Mouse (Mus musculus) midbrain, postnatal 0 days (tissue): ENCODE measurements around the gene Xirp1. TPM values are rescaled to one million over a fixed set of nuclear protein-coding genes. Genes with fewer than 3 reads are reported as not detected.

ENCODE experiments used
- ATAC-seq: fragments of 200-750 bp; cut with Nextera tagmentation; 2 replicates; pipeline ENCODE4 v1.8.0; 2017; ENCODE audit warnings: moderate number of reproducible peaks, mild to moderate bottlenecking, moderate TSS enrichment, moderate library complexity; ENCODE audit not compliant: low FRiP score
- DNase-seq: peaks from one replicate; pipeline ENCODE4 v3.0.0-alpha.2; 2015; ENCODE audit warnings: low spot score
- H3K27ac ChIP-seq: fragments of 300-500 bp; sonication (generic); 2 replicates; pipeline ENCODE4 v1.5.1; 2014; ENCODE audit warnings: low read depth, mild to moderate bottlenecking, low read length, mixed read lengths
- H3K27me3 ChIP-seq: fragments of 300-500 bp; sonication (generic); 2 replicates; pipeline ENCODE4 v1.6.1; 2014; ENCODE audit warnings: low read length, control low read depth, mixed read lengths; ENCODE audit not compliant: insufficient read depth
- H3K36me3 ChIP-seq: fragments of 300-500 bp; sonication (generic); 2 replicates; pipeline ENCODE4 v1.6.1; 2014; ENCODE audit warnings: low read length, control low read depth, mixed read lengths; ENCODE audit not compliant: insufficient read depth
- H3K4me1 ChIP-seq: fragments of 300-500 bp; sonication (generic); 2 replicates; pipeline ENCODE4 v1.6.1; 2014; ENCODE audit warnings: mild to moderate bottlenecking, control low read depth, antibody characterized with exemption, low read length, mixed read lengths; ENCODE audit not compliant: insufficient read depth
- H3K4me2 ChIP-seq: fragments of 300-500 bp; sonication (generic); 2 replicates; pipeline ENCODE4 v1.6.1; 2014; ENCODE audit warnings: low read depth, mild to moderate bottlenecking, low read length, mixed read lengths; ENCODE audit not compliant: poor library complexity, severe bottlenecking
- H3K4me3 ChIP-seq: fragments of 300-500 bp; sonication (generic); 2 replicates; pipeline ENCODE4 v1.5.1; 2014; ENCODE audit warnings: low read depth, mild to moderate bottlenecking, low read length, moderate library complexity
- H3K9ac ChIP-seq: fragments of 300-500 bp; sonication (generic); replicated peaks from 2 replicates; pipeline ENCODE4 v1.6.1; 2014; ENCODE audit warnings: mild to moderate bottlenecking, low read length, moderate library complexity, mixed read lengths; ENCODE audit not compliant: poor library complexity, severe bottlenecking
- H3K9me3 ChIP-seq: fragments of 300-500 bp; sonication (generic); 2 replicates; pipeline ENCODE4 v1.6.1; 2016; ENCODE audit warnings: low read length, control low read depth
- CTCF ChIP-seq: IDR thresholded peaks from 2 replicates; pipeline ENCODE4 v1.5.1; 2016; ENCODE audit warnings: antibody characterized with exemption, mild to moderate bottlenecking
- WGBS: fragments of 180-500 bp; shearing (Covaris S2); extraction: QIAGEN DNeasy Blood & Tissue Kit; methylation state at CpG from one replicate; pipeline ENCODE4 v1.1.7; 2014; 5-methylcytosine and 5-hydroxymethylcytosine counted together
- polyA plus RNA-seq: library from polyadenylated mRNA; unstranded; fragments of >200 nt; fragmentation: Nextera tagmentation; extraction: Ambion mirVana; gene quantifications from 2 replicates; pipeline ENCODE4 v1.2.1, GENCODE M21; 2015
- total RNA-seq: library from RNA; depleted of rRNA; stranded (reverse); fragments of >200 nt; gene quantifications from 2 replicates; pipeline ENCODE4 v1.2.3, GENCODE M21; 2014; rRNA removed

Gene Xirp1
- total and polyA plus RNA-seq, 2 experiments from 2014 or later = 0.05 TPM; not detected in 1

DNA sequence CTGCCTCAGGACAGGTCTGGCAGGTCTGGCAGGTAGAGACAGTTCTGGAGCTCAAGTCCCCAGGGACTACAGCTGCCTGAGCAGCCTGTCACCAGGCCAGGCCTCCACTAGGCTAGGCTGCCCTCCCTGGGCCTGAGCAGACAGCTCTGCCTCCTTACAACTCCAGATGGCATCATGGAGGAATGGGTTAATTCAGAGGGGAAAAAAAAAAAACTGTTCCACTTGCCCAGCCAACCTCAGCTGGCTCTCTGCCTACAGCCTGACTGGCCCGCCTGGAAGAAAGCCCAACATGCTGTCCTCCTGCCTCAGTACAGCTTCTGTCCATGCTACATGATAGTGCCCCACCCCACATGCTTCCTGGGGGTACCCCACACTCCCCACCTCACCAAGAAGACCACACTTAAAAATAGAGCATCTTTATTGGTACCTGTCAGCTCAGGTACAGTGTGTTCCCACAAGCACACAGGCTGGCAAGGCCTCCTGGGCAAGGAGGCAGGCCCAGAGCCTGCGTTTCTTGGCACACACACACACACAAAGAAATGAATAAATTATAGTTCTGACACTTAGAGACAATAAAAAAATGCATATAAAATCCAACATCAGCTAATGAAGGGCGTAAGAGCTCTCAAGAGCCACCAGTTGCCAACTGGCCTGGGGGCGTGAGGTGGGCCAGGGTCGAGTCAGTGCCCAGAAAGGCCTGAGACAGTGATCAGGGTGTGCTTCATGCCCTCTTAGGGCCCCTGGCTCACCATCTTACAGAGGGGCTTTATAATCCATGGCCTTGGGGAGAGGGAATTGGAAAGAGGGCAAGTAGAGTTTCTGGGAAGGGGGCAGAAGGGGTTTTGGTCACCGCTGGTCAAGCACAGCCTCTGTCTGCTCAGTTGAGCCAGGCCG lies 52.4 kb downstream of the Xirp1 start:
- Histone ChIP-seq H3K27ac (no peak overlapping the region), H3K4me3 (no peak overlapping the region), H3K4me2 (no peak overlapping the region), H3K36me3 (peaks cover 3% of the 10 kb centered on the region; the same call in 1 of the 2 replicates), H3K4me1 (no peaks in the 10 kb centered on the region), H3K27me3 (no peaks in the 10 kb centered on the region), H3K9ac (0 out of 2 replicates have a peak overlapping the region, but pooled peaks have one; percentile 1), H3K9me3 (no peaks in the 10 kb centered on the region)
- ATAC-seq = peak; percentile 52; the same call in 1 of the 2 replicates
- 70% methylated on average over 7 of the region's 7 CpGs for WGBS
- no peak for TF ChIP-seq CTCF
- DNase-seq = peak; percentile 86

DNA sequence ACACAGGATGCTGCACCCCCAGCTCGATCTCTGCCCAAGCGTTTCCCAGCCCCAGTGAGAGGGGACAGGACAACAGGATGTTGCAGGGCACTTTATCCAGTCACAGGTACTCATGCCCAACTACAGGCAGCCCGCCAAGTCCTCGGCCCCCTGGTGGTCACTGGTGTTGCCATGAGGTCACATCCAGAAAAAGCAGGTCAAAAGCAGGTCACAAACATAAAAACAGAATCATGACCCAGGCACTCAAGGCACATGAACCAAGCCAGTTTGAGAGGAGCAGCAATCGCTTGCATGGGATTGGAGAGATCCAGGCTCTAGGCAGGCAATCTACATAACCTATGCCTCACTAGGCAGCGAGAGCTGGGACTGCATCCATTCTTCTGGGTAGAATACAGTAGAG lies 53.2 kb downstream of the Xirp1 start:
- 41% methylated on average over 6 of the region's 6 CpGs for whole genome bisulfite sequencing
- Histone ChIP-seq H3K4me3 (no peak overlapping the region), H3K4me1 (no peaks in the 10 kb centered on the region), H3K27ac (no peak overlapping the region), H3K9me3 (no peaks in the 10 kb centered on the region), H3K4me2 (no peak overlapping the region), H3K9ac (no peak overlapping the region), H3K27me3 (no peaks in the 10 kb centered on the region), H3K36me3 (peaks cover 3% of the 10 kb centered on the region; the same call in 1 of the 2 replicates)
- TF ChIP-seq CTCF = peak; percentile 60
- DNase-seq (no peak), ATAC-seq (no peak)

DNA sequence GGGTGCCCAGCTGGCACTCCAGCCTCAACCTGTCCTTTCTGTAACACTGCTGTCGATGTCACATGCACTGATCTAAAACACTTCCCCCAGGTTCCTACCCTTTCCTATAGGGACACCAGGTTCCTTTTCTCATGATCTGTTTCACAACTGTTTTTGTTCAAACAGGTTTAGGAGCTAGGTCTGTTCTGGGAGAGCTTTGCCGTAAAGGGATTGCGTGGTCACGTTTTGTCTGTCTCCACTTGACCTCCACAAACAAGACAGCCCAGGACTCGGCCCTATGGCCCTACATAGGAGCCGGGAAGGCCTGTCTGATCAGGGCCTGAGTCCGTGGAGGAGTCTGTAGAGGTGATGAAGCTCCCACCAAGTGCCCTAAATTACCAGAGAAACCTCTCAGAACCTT lies 53.6 kb downstream of the Xirp1 start:
- Histone ChIP-seq H3K27ac (no peak overlapping the region), H3K9ac (no peak overlapping the region), H3K4me3 (no peak overlapping the region), H3K36me3 (peaks cover 3% of the 10 kb centered on the region; the same call in 1 of the 2 replicates), H3K4me2 (no peak overlapping the region), H3K27me3 (no peaks in the 10 kb centered on the region), H3K9me3 (no peaks in the 10 kb centered on the region), H3K4me1 (no peaks in the 10 kb centered on the region)
- TF ChIP-seq CTCF = no peak
- 86% methylated on average over 7 of the region's 7 CpGs for WGBS
- no peak for ATAC-seq
- no peak for DNase-seq

DNA sequence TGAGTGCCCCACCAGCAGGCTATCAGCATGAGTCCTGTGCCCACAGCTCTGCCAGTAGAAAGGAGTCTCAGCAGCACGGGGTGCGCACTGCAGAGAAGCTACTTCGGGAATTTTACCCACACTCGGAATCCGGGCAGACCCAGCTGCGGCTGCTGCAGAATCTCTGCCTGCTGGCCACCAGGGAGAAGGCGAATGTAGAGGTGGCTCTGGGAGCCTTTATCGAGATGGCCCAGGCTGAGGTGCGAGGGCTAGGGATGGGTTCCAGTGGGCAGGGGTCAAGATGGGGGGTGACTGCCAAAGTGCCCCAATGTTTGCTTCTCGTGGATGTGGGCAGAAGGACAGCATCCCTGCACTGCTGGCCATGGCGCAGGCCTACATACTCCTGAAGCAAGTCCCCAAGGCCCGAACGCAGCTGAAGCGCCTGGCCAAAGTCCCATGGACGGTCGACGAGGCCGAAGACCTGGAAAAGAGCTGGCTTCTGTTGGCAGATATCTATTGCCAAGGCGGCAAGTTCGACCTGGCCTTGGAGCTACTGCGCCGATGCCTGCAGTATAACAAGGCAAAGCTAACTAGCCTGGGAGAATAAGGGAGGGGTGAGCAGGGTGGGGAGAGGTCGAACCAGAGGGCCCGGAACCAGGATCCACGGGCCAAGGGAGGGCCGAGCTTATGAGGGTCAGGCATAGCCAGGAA lies 57.0 kb downstream of the Xirp1 start:
- no peak for DNase-seq
- Histone ChIP-seq H3K9ac (no peak overlapping the region), H3K4me2 (no peak overlapping the region), H3K9me3 (no peaks in the 10 kb centered on the region), H3K27me3 (no peaks in the 10 kb centered on the region), H3K4me1 (no peaks in the 10 kb centered on the region), H3K4me3 (no peak overlapping the region), H3K36me3 (no peaks in the 10 kb centered on the region), H3K27ac (no peak overlapping the region)
- no peak for ATAC-seq
- TF ChIP-seq CTCF = no peak
- WGBS = 87% methylated on average over 26 of the region's 26 CpGs

DNA sequence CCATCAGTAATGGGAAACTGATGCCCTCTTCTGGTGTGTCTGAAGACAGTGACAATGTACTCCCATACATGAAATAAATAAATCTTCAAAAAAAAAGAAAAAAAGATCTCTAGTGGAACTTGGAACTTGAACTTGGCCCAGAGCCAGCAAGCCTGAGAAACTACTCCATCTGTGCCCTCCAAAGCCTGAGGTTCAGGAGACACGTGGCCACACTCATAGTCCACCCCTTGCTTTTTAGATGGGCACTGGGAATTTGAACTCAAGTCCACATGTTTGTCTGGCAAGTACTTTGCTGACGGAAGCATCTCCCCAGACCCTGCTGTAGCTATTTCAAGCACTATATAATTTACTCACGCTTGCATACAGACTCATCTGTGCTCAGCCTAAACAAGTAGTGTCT lies 58.2 kb downstream of the Xirp1 start:
- ATAC-seq = no peak
- WGBS = 74% methylated on average over 3 of the region's 3 CpGs
- no peak overlapping the region for H3K4me3 ChIP-seq
- H3K4me2 ChIP-seq = no peak overlapping the region
- DNase-seq = no peak
- no peak for TF ChIP-seq CTCF
- H3K9me3 ChIP-seq = no peaks in the 10 kb centered on the region
- H3K27me3 ChIP-seq = no peaks in the 10 kb centered on the region
- no peaks in the 10 kb centered on the region for H3K4me1 ChIP-seq
- no peaks in the 10 kb centered on the region for H3K36me3 ChIP-seq
- H3K9ac ChIP-seq = no peak overlapping the region
- no peak overlapping the region for H3K27ac ChIP-seq

GRCm38 (mm10) chr9:119964206-119964605 lies 59.2 kb downstream of the Xirp1 start:
- no peaks in the 10 kb centered on the region for H3K9me3 ChIP-seq
- WGBS = 85% methylated on average over 3 of the region's 3 CpGs
- DNase-seq (no peak), ATAC-seq (no peak)
- H3K4me3 ChIP-seq = no peak overlapping the region
- H3K4me1 ChIP-seq = no peaks in the 10 kb centered on the region
- no peaks in the 10 kb centered on the region for H3K36me3 ChIP-seq
- no peak overlapping the region for H3K27ac ChIP-seq
- TF ChIP-seq CTCF = no peak
- no peak overlapping the region for H3K4me2 ChIP-seq
- H3K27me3 ChIP-seq = no peaks in the 10 kb centered on the region
- no peak overlapping the region for H3K9ac ChIP-seq

Other genes starting within 250 kb of the Xirp1 start
- gene Scn11a, start 198.1 kb downstream of the Xirp1 start, total RNA-seq = 0.47 and 0.60 TPM in 2 replicates
- 0.27 and 0.35 TPM in 2 replicates for gene Scn11a, start 198.1 kb downstream of the Xirp1 start, polyA plus RNA-seq
- gene Wdr48, start 128.7 kb downstream of the Xirp1 start, total RNA-seq = 53.0 and 75.3 TPM in 2 replicates
- 48.8 and 49.5 TPM in 2 replicates for gene Wdr48, start 128.7 kb downstream of the Xirp1 start, polyA plus RNA-seq
- gene Gorasp1, start 86.0 kb downstream of the Xirp1 start, total RNA-seq = 19.0 and 22.2 TPM in 2 replicates
- 25.0 and 26.2 TPM in 2 replicates for gene Gorasp1, start 86.0 kb downstream of the Xirp1 start, polyA plus RNA-seq
- gene Ttc21a, start 86.0 kb downstream of the Xirp1 start, total RNA-seq = 4.6 and 4.9 TPM in 2 replicates
- 1.1 and 1.4 TPM in 2 replicates for gene Ttc21a, start 86.0 kb downstream of the Xirp1 start, polyA plus RNA-seq
- gene Csrnp1, start 38.9 kb downstream of the Xirp1 start, total RNA-seq = 1.7 and 1.9 TPM in 2 replicates
- 0.91 and 1.1 TPM in 2 replicates for gene Csrnp1, start 38.9 kb downstream of the Xirp1 start, polyA plus RNA-seq
- gene Cx3cr1, start 46.3 kb upstream of the Xirp1 start, total RNA-seq = 12.6 and 19.3 TPM in 2 replicates
- 6.8 and 9.0 TPM in 2 replicates for gene Cx3cr1, start 46.3 kb upstream of the Xirp1 start, polyA plus RNA-seq
- gene Ccr8, start 68.5 kb upstream of the Xirp1 start, total RNA-seq = not detected in 2 replicates
- not detected in 2 replicates for gene Ccr8, start 68.5 kb upstream of the Xirp1 start, polyA plus RNA-seq
- 46.6 and 60.0 TPM in 2 replicates for gene Slc25a38, start 86.8 kb upstream of the Xirp1 start, total RNA-seq
- gene Slc25a38, start 86.8 kb upstream of the Xirp1 start, polyA plus RNA-seq = 35.3 and 37.8 TPM in 2 replicates
- 1,524 and 1,627 TPM in 2 replicates for gene Rpsa, start 104.1 kb upstream of the Xirp1 start, total RNA-seq
- gene Rpsa, start 104.1 kb upstream of the Xirp1 start, polyA plus RNA-seq = 876 and 966 TPM in 2 replicates
- 1.4 TPM in 1 of 2 replicates, not detected in the other for gene Mobp, start 126.1 kb upstream of the Xirp1 start, total RNA-seq
- gene Mobp, start 126.1 kb upstream of the Xirp1 start, polyA plus RNA-seq = 0.15 and 0.16 TPM in 2 replicates